Mouse (Mus musculus) spleen, adult 2 months (tissue): ENCODE data around the gene Gnai3.

Experiments
- CTCF ChIP-seq: fragments of 200-500 bp; IDR thresholded peaks from 2 replicates; pipeline ENCODE4 v1.5.1; 2011; ENCODE audit warnings: mild to moderate bottlenecking, inconsistent platforms; ENCODE audit not compliant: insufficient read depth, insufficient read length, insufficient replicate concordance; ENCODE audit errors: extremely low read depth
- POLR2A ChIP-seq: fragments of 200-500 bp; IDR thresholded peaks from 2 replicates; pipeline ENCODE4 v1.6.1; 2011; ENCODE audit warnings: low read depth, low read length, inconsistent platforms

- TF ChIP-seq CTCF = no peak
- no peak for TF ChIP-seq POLR2A
Measured at GRCm38 (mm10) chr3:108065551-108065950, 80.4 kb downstream of the Gnai3 start.
